Comparison of ENCODE assay signal across 30 mouse cellular contexts in genomic region chr6:122714707-122715365, GRCm38 (mm10). TPM values are rescaled to one million over a fixed set of nuclear protein-coding genes. Genes with fewer than 3 reads are reported as not detected.
DNase-seq lines count a peak whose midpoint lies in the region; ATAC-seq and TF ChIP-seq lines count a peak whose summit lies in the region.
"Had no signal": no experiment of that assay in that cellular context is flagged by ENCODE, and none has a peak within 500 bp of the region (broad histone marks: within the 10 kb centered on the region; RNA-seq: fewer than 3 reads in every experiment).

No protein-coding gene starts in this region.

- no peak overlapping the region for H3K4me3 ChIP-seq in heart, embryonic 10.5 days
- no peak overlapping the region for H3K4me3 ChIP-seq in liver, embryonic 12.5 days
- no peak overlapping the region for H3K4me3 ChIP-seq in ES-E14 (ENCODE audit: insufficient read depth in 1 of 2, low read depth in 1 of 2, low read length in 2 of 2, poor library complexity in 1 of 2, severe bottlenecking in 1 of 2)
- H3K4me3 ChIP-seq in left cerebral cortex, adult 2 months: no peak overlapping the region
- H3K4me3 ChIP-seq: embryonic facial prominence, embryonic 12.5 days; embryonic facial prominence, embryonic 15.5 days; heart, embryonic 13.5 days had no signal

- 47% methylated on average over 7 of the region's 7 CpGs for WGBS in heart, embryonic 10.5 days
- WGBS in liver, embryonic 12.5 days (ENCODE audit: insufficient replicate concordance): 39% methylated on average over 7 of the region's 7 CpGs

- H3K4me1 ChIP-seq in heart, embryonic 10.5 days: peaks cover 19% of the 10 kb centered on the region
- H3K4me1 ChIP-seq in liver, embryonic 12.5 days: peaks cover 16% of the 10 kb centered on the region
- H3K4me1 ChIP-seq in ES-E14 (ENCODE audit: control insufficient read depth in 2 of 2, insufficient read depth in 2 of 2, low read length in 2 of 2, poor library complexity in 1 of 2): 0 out of 4 replicates have a peak, but pooled peaks cover 0 to 2% of the 10 kb centered on the region in 2 experiments
- H3K4me1 ChIP-seq: embryonic facial prominence, embryonic 15.5 days had no signal

- no peaks in the 10 kb centered on the region for H3K36me3 ChIP-seq in heart, embryonic 10.5 days
- H3K36me3 ChIP-seq in liver, embryonic 12.5 days: no peaks in the 10 kb centered on the region
- H3K36me3 ChIP-seq in ES-E14 (ENCODE audit: control insufficient read depth, insufficient read depth, low read length, poor library complexity, severe bottlenecking): peaks cover 27% of the 10 kb centered on the region
- H3K36me3 ChIP-seq: embryonic facial prominence, embryonic 12.5 days; embryonic facial prominence, embryonic 15.5 days; heart, embryonic 13.5 days had no signal

- no peak overlapping the region for H3K4me2 ChIP-seq in liver, embryonic 12.5 days
- H3K4me2 ChIP-seq: embryonic facial prominence, embryonic 12.5 days; embryonic facial prominence, embryonic 15.5 days; hindbrain, embryonic 14.5 days had no signal

- no peak overlapping the region for H3K27ac ChIP-seq in heart, embryonic 10.5 days
- no peak overlapping the region for H3K27ac ChIP-seq in liver, embryonic 12.5 days
- peak overlapping the region; percentile 79 for H3K27ac ChIP-seq in ES-E14 (ENCODE audit: insufficient read depth, low read depth, low read length, poor library complexity, severe bottlenecking)
- no peak overlapping the region for H3K27ac ChIP-seq in left cerebral cortex, adult 2 months
- H3K27ac ChIP-seq: embryonic facial prominence, embryonic 12.5 days; embryonic facial prominence, embryonic 15.5 days; heart, embryonic 13.5 days; hindbrain, embryonic 14.5 days; hindbrain, postnatal 0 days had no signal

- peak; percentile 60 for DNase-seq in heart, embryonic 10.5 days (ENCODE audit: low spot score)
- no peak for DNase-seq in heart, adult 18-20 months
- DNase-seq in liver: no peak
- DNase-seq in ES-E14 (ENCODE audit: low read depth, low spot score): no peak
- DNase-seq in left cerebral cortex, adult 2 months (ENCODE audit: extremely low spot score in 1 of 2, low spot score in 2 of 2): no peak
- DNase-seq in gastrocnemius, adult 8-10 months (ENCODE audit: low spot score in 2 of 2): no peak
- DNase-seq: adrenal gland, adult 2 months; adrenal gland, postnatal 14 days; cerebellum, adult 11 months; cerebellum, adult 2 months; cerebellum, adult 9-11 months; cerebellum, postnatal 25 days; forebrain, postnatal 0 days; gastrocnemius, postnatal 14 days; heart, adult 11 months; heart, postnatal 14 days; heart, postnatal 4 days had no signal

- in situ Hi-C loops in ES-E14 (cut with MboI; ENCODE audit: low sequenced_read_pairs in 2 of 2, unreplicated experiment in 2 of 2): no loop called here

- no peaks in the 10 kb centered on the region for H3K27me3 ChIP-seq in heart, embryonic 10.5 days (ENCODE audit: insufficient read depth, poor library complexity, severe bottlenecking)
- 0 out of 2 replicates have a peak, but pooled peaks cover 5% of the 10 kb centered on the region for H3K27me3 ChIP-seq in liver, embryonic 12.5 days (replicated peaks)
- H3K27me3 ChIP-seq: embryonic facial prominence, embryonic 12.5 days; embryonic facial prominence, embryonic 15.5 days; heart, embryonic 13.5 days; Patski had no signal

- H3K9ac ChIP-seq in liver, embryonic 12.5 days: no peak overlapping the region
- no peak overlapping the region for H3K9ac ChIP-seq in ES-E14 (ENCODE audit: insufficient read depth, low read depth, low read length, poor library complexity, severe bottlenecking)
- H3K9ac ChIP-seq: embryonic facial prominence, embryonic 12.5 days; embryonic facial prominence, embryonic 15.5 days; forebrain, postnatal 0 days; hindbrain, embryonic 14.5 days had no signal

- no peak for TF ChIP-seq CTCF in left cerebral cortex, adult 2 months (IDR thresholded peaks at IDR 0.05)

- H3K9me3 ChIP-seq in heart, embryonic 10.5 days: no peaks in the 10 kb centered on the region
- H3K9me3 ChIP-seq in liver, embryonic 12.5 days (replicated peaks): no peaks in the 10 kb centered on the region
- no peaks in the 10 kb centered on the region for H3K9me3 ChIP-seq in ES-E14 (ENCODE audit: control insufficient read depth, insufficient read depth, low read depth, low read length)
- H3K9me3 ChIP-seq: embryonic facial prominence, embryonic 12.5 days; embryonic facial prominence, embryonic 15.5 days; heart, embryonic 13.5 days had no signal

- 0 out of 2 replicates have a peak, but pooled peaks have one; percentile 23 for ATAC-seq in liver, embryonic 12.5 days
- ATAC-seq in megakaryocyte-erythroid progenitor cell, adult 5-6 weeks (replicated peaks; ENCODE audit: low FRiP score, low TSS enrichment, poor library complexity, severe bottlenecking): peak; percentile 53; the same call in 1 of the 2 replicates
- ATAC-seq: forebrain, embryonic 14.5 days; forebrain, postnatal 0 days; hindbrain, postnatal 0 days; inflammation-experienced regulatory T-cells, adult 6 months; Patski had no signal

- intact Hi-C loops in left cerebral cortex, adult 2 months (cut with DNase I): no loop called here

TF ChIP-seq in ES-E14, 5 proteins besides CTCF, POLR2A, EP300 and RAD21:
- TF ChIP-seq HCFC1 (IDR thresholded peaks at IDR 0.05; ENCODE audit: borderline replicate concordance, insufficient read depth, low read length) (no peak), ZNF384 (IDR thresholded peaks at IDR 0.05; ENCODE audit: low read depth, low read length) (no peak), CHD2 (IDR thresholded peaks at IDR 0.05; ENCODE audit: low read depth, low read length) (no peak), MAFK (IDR thresholded peaks at IDR 0.05; ENCODE audit: insufficient read depth, low read depth, low read length) (no peak), ZC3H11A (IDR thresholded peaks at IDR 0.05; ENCODE audit: borderline replicate concordance, low read depth, low read length) (no peak)

RNA-seq across cellular contexts. Expression of gene Nanog, which starts 7.5 kb away (rescaled TPM):
- polyA plus RNA-seq in heart, embryonic 10.5 days (2016; fragmentation: Nextera tagmentation; extraction: Ambion mirVana): 0.20 and 0.57 TPM in 2 replicates
- total RNA-seq in heart, adult 18-20 months (2021): not detected
- polyA plus RNA-seq in liver, embryonic 12.5 days (2016; fragmentation: Nextera tagmentation; extraction: Ambion mirVana): 0.12 TPM in 1 of 2 replicates, not detected in the other
- total RNA-seq in ES-E14 (2012; rRNA removed): 89.3 and 138 TPM in 2 replicates
- not detected in 2 replicates for total RNA-seq in megakaryocyte-erythroid progenitor cell, adult 5-6 weeks (2014; fragmentation: Nextera tagmentation)
- total RNA-seq in megakaryocyte-erythroid progenitor cell, adult 5-6 weeks (2017): not detected in 2 replicates
- total RNA-seq in left cerebral cortex, adult 2 months (2021): not detected
- total RNA-seq in gastrocnemius, adult 8-10 months (2022): not detected
- total RNA-seq: adrenal gland, adult 2 months; adrenal gland, postnatal 14 days; adrenal gland, postnatal 4 days; common myeloid progenitor, adult 5-6 weeks; forebrain, postnatal 0 days; gastrocnemius, postnatal 14 days; gastrocnemius, postnatal 4 days; heart, postnatal 14 days; hindbrain, postnatal 0 days had no signal
- polyA plus RNA-seq: adrenal gland, adult 2 months had no signal

Comparison
In these comparisons a context has a peak if more than half of its experiments do, and no peak if none do; other contexts are left out.
1. RNA of gene Nanog, which starts 7.5 kb away (total RNA-seq): 89.3 to 138 TPM in ES-E14; not detected in left cerebral cortex, adult 2 months, not detected in heart, adult 18-20 months, not detected in megakaryocyte-erythroid progenitor cell, adult 5-6 weeks and not detected in gastrocnemius, adult 8-10 months; every median in the first group is over 10 times any median in the second.